Mouse (Mus musculus): ENCODE measurements at regions not wholly inside any gene's neighbourhood (a gene's known extent, or its start where the extent isn't known, plus 50 kb on each side); places are given as distances from the start of the nearest gene placed in this dataset.

- no peak for DNase-seq
Measured at GRCm38 (mm10) chr19:28095620-28096019, 84.7 kb upstream of the Rfx3 start.

GRCm38 (mm10) chr19:28092252-28092651 lies 81.3 kb upstream of the Rfx3 start:
- DNase-seq: no peak

GRCm38 (mm10) chr19:28087607-28088546 lies 76.9 kb upstream of the Rfx3 start:
- DNase-seq: no peak

GRCm38 (mm10) chr19:28070386-28070785 lies 59.4 kb upstream of the Rfx3 start:
- DNase-seq: no peak

All from thymus, postnatal 14 days (tissue).